Mouse (Mus musculus) neural tube, embryonic 12.5 days (tissue): Measurements from ENCODE around the gene Mrvi1. TPM values are rescaled to one million over a fixed set of nuclear protein-coding genes. Genes with fewer than 3 reads are reported as not detected.

Experiments
- ATAC-seq: fragments of 200-750 bp; cut with Nextera tagmentation; 2 replicates; pipeline ENCODE4 v1.8.0; 2017; ENCODE audit warnings: low read depth, mild to moderate bottlenecking, moderate TSS enrichment, moderate library complexity; ENCODE audit not compliant: low FRiP score
- H3K27ac ChIP-seq: fragments of 300-500 bp; sonication (generic); 2 replicates; pipeline ENCODE4 v1.5.1; 2016
- H3K27me3 ChIP-seq: fragments of 300-500 bp; sonication (generic); replicated peaks from 2 replicates; pipeline ENCODE4 v1.6.1; 2016; ENCODE audit warnings: mild to moderate bottlenecking
- H3K36me3 ChIP-seq: fragments of 300-500 bp; sonication (generic); 2 replicates; pipeline ENCODE4 v1.6.1; 2016; ENCODE audit warnings: mild to moderate bottlenecking
- H3K4me1 ChIP-seq: fragments of 300-500 bp; sonication (generic); 2 replicates; pipeline ENCODE4 v1.6.1; 2016
- H3K4me2 ChIP-seq: fragments of 300-500 bp; sonication (generic); replicated peaks from 2 replicates; pipeline ENCODE4 v1.6.1; 2016; ENCODE audit warnings: mild to moderate bottlenecking
- H3K4me3 ChIP-seq: fragments of 300-500 bp; sonication (generic); 2 replicates; pipeline ENCODE4 v1.5.1; 2016
- H3K9ac ChIP-seq: fragments of 300-500 bp; sonication (generic); 2 replicates; pipeline ENCODE4 v1.6.1; 2016; ENCODE audit warnings: mild to moderate bottlenecking
- H3K9me3 ChIP-seq: fragments of 300-500 bp; sonication (generic); 2 replicates; pipeline ENCODE4 v1.6.1; 2016; ENCODE audit warnings: mild to moderate bottlenecking
- WGBS: fragments of 180-500 bp; shearing (Covaris S2); methylation state at CpG from one replicate; pipeline ENCODE4 v1.1.7; 2016; 5-methylcytosine and 5-hydroxymethylcytosine counted together
- polyA plus RNA-seq: library from polyadenylated mRNA; unstranded; fragments of >200 nt; fragmentation: Nextera tagmentation; extraction: Ambion mirVana; gene quantifications from 2 replicates; pipeline ENCODE4 v1.2.1, GENCODE M21; 2016

Mrvi1 gene
- polyA plus RNA-seq, 1 experiment from 2014 or later = 3.1 TPM

DNA sequence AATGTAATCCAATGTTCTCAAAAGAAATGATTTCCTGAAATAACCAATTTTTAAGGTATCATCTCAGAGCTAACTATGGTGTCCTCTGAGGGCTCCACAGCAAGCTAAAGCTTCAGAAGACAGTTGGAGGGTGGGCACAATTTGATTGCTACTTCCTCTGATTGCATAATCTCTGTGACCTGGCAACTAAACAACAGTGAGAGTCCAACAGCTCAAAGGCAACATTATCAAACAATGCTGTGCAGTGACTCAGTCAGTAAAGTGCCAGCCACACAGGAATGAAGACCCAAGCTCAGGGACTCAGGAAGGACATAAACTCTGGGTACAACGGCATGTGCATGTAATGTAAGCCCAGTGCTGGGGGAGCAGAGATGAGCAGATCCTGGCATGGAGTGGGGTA lies 149.2 kb downstream of the Mrvi1 start:
- WGBS = 97% methylated on average over 1 of the region's 1 CpGs

DNA sequence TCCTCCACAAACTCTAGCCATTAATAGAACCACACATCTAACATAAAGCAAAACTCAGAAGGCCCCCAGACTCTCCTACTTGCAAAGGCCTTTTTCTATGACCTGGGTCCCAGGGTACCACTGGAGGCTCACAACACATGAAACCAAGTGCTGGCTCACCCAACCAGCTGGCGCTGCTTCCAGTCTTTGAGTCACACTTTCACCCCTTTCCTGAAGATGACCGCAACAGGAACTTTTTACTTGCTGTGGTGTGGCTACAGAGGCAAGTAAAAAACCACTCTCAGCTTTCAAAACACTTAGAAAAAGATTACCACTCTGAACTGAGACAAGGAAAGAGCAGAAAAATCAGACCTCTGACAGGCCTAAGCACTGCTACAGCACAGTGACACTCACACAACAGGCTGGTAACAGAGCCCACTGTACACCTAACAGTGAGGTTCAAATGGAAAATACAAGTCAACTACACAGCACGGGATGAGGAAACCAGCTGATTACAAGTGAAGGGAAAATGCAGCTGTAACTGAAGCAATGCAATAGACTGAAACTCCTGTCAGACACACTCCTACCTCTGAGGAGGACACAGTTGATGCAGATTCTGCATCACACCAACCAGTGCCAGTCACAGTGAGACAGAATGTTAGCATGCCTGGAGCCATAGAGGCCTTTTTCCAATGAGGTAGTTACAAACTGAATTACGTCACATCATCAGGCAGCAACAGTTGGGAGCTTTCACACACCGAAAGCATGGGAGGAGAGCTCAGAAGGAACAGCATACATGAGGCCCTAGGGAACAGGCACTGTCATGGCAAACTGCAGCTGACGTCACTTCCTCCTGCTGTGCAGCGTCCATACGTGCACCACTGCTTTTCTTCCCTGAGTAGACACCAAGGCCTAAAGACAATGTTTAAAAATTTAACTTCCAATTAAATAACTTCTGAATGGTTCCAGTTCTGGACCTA lies 158.0 kb downstream of the Mrvi1 start:
- no peak for ATAC-seq
- Histone ChIP-seq H3K9me3 (no peaks in the 10 kb centered on the region), H3K36me3 (peaks cover 23% of the 10 kb centered on the region), H3K9ac (no peak overlapping the region), H3K4me3 (no peak overlapping the region), H3K4me2 (no peak overlapping the region), H3K27me3 (no peaks in the 10 kb centered on the region), H3K4me1 (peaks cover 5% of the 10 kb centered on the region; the same call in 1 of the 2 replicates), H3K27ac (no peak overlapping the region)
- WGBS = 87% methylated on average over 8 of the region's 8 CpGs

More for the DNA sequence above, 149.2 kb downstream of the Mrvi1 start:
- Histone ChIP-seq H3K4me1 (no peaks in the 10 kb centered on the region), H3K4me2 (no peak overlapping the region), H3K4me3 (no peak overlapping the region), H3K9ac (no peak overlapping the region), H3K9me3 (no peaks in the 10 kb centered on the region), H3K27ac (no peak overlapping the region), H3K27me3 (no peaks in the 10 kb centered on the region), H3K36me3 (peaks cover 13% of the 10 kb centered on the region; the same call in 1 of the 2 replicates)
- ATAC-seq = no peak

DNA sequence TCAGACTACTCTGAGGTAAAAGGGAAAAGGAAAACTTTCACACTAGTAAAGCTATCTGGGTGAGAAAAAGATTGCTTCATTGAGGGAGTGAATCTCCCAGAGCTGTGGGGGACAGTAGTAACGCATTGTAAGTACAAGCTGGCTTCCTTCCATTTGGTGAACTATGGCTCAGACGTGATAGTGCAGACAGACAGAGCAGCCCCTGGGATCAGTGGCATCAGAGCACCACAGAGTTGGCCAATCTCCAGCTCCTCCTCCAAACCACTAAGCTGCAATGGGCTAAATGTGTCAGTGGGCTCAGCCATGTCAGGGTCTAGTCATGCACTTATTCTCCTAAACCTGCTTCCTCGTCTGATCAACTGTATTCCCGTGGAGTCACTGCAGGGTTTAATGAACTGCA lies 158.7 kb downstream of the Mrvi1 start:
- Histone ChIP-seq H3K4me1 (peaks cover 5% of the 10 kb centered on the region; the same call in 1 of the 2 replicates), H3K27ac (no peak overlapping the region), H3K4me3 (no peak overlapping the region), H3K27me3 (no peaks in the 10 kb centered on the region), H3K36me3 (peaks cover 17% of the 10 kb centered on the region), H3K9ac (no peak overlapping the region), H3K4me2 (no peak overlapping the region), H3K9me3 (no peaks in the 10 kb centered on the region)
- no peak for ATAC-seq
- 84% methylated on average over 4 of the region's 4 CpGs for WGBS

DNA sequence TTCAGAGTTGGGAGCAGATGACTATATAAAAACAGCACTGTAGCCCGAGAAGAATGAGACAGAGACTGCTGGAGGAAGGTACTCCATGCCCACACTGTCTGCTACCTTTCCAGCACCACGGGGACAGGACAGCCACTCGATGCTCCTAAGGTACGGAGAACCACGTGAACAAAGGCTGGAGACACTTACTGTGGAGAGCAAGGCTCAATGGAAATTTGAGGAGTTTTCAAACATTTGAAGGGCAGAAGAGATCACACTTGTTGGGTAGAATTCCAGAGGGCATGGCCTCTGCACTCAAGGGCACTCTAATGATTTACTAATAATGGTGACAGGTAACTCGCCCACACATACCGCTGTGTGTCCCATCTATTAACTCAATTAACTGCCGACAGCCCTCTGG lies 159.2 kb downstream of the Mrvi1 start:
- Histone ChIP-seq H3K4me3 (no peak overlapping the region), H3K36me3 (peaks cover 17% of the 10 kb centered on the region), H3K9ac (no peak overlapping the region), H3K4me2 (no peak overlapping the region), H3K4me1 (peaks cover 5% of the 10 kb centered on the region; the same call in 1 of the 2 replicates), H3K27ac (no peak overlapping the region), H3K9me3 (no peaks in the 10 kb centered on the region), H3K27me3 (no peaks in the 10 kb centered on the region)
- ATAC-seq = no peak
- 84% methylated on average over 8 of the region's 8 CpGs for WGBS

DNA sequence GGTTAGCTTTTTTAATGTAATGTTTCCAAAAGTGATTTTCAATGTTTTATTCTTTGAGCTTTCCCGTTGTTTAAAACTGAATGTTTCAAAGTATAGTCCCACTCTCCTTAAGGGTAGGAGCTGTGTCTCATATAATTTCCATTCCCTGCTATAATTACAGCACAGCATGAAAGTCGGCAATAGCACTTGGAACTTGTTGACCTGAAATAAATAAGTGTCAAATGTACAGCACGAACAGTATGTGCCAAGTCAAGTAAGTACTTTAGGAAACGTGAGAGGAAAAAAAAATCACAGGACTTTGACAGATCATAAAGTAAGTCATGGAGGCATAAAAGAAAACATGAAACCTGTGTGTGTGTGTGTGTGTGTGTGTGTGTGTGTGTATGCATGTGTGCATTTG lies 160.2 kb downstream of the Mrvi1 start:
- Histone ChIP-seq H3K9ac (no peak overlapping the region), H3K4me2 (no peak overlapping the region), H3K27me3 (no peaks in the 10 kb centered on the region), H3K4me1 (peaks cover 5% of the 10 kb centered on the region; the same call in 1 of the 2 replicates), H3K36me3 (peaks cover 17% of the 10 kb centered on the region), H3K27ac (no peak overlapping the region), H3K9me3 (no peaks in the 10 kb centered on the region), H3K4me3 (no peak overlapping the region)
- WGBS = 68% methylated on average over 4 of the region's 4 CpGs
- ATAC-seq = no peak

DNA sequence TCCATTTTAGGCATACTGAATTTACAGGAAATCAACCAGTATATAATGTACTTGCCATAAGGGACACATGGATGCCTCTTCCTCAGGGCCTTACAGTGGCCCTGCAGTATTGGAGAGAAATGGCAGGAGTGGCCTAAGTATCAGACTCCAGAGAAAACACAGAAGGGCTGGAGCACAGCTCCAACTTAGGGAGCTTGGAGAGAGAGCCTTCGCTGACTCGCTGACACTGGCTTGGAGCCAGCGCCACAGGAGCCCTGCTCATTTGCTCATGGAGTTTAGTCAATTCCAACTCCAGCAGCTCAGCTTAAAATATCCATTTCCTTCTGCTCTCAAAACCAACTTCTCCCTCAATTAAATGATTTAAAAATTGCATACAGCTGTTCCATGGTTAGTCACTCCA lies 160.6 kb downstream of the Mrvi1 start:
- no peak overlapping the region for H3K27ac ChIP-seq
- H3K4me3 ChIP-seq = no peak overlapping the region
- H3K4me1 ChIP-seq = peaks cover 5% of the 10 kb centered on the region; the same call in 1 of the 2 replicates
- ATAC-seq = no peak
- no peaks in the 10 kb centered on the region for H3K9me3 ChIP-seq
- WGBS = 47% methylated on average over 3 of the region's 3 CpGs
- H3K27me3 ChIP-seq = no peaks in the 10 kb centered on the region
- no peak overlapping the region for H3K4me2 ChIP-seq
- H3K36me3 ChIP-seq = peaks cover 17% of the 10 kb centered on the region
- H3K9ac ChIP-seq = no peak overlapping the region

DNA sequence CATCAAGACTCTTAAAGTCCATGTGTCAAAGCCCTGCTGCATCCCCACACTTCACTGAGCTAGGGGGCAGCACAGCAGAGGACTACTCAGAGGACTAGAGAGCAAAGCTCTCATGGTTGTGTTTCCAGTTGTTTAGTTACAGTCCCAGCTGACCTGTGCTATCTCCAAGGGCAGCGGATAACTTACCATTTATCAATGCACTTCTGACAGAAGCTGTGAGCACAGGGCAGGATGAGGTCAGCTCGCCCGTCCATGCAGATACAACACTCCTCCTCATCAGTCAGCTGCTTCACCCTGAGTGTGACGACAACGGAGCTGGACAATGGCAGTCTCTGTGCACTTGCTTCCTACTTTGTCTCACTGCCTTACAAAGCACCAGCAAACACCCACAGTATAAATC lies 161.2 kb downstream of the Mrvi1 start:
- no peak overlapping the region for H3K27ac ChIP-seq
- peak; percentile 63; the same call in 1 of the 2 replicates for ATAC-seq
- H3K9me3 ChIP-seq = no peaks in the 10 kb centered on the region
- 15% methylated on average over 5 of the region's 5 CpGs for WGBS
- no peak overlapping the region for H3K9ac ChIP-seq
- H3K4me1 ChIP-seq = peaks cover 5% of the 10 kb centered on the region; the same call in 1 of the 2 replicates
- peaks cover 17% of the 10 kb centered on the region for H3K36me3 ChIP-seq
- H3K27me3 ChIP-seq = no peaks in the 10 kb centered on the region
- no peak overlapping the region for H3K4me2 ChIP-seq
- no peak overlapping the region for H3K4me3 ChIP-seq

DNA sequence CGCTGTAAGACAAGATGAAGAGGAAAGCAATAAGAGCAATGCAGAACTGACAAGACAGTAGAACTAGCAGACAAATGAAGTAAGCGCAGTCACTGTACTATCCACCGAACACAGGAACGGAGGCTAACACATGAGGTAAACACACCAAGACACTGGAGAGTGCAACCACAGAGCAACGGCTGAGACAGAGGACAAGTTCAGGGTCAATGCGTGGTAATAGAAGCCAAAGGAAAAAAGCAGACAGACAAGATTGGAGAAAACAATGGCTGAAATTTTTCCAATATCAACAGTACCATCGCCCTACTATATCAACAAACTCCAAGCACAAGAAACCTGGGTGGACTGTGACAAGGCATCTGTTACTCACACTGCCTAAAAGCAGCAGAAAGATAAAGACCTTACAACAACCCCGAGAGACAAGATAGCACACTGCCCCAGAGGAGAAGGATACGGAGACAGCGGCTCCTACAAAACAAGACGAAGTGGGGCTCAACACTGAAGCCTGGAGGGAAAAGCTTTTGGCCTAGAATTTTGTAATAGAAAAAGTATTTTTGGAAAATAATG lies 163.4 kb downstream of the Mrvi1 start:
- no peak for ATAC-seq
- Histone ChIP-seq H3K36me3 (peaks cover 6% of the 10 kb centered on the region; the same call in 1 of the 2 replicates), H3K27me3 (no peaks in the 10 kb centered on the region), H3K4me2 (no peak overlapping the region), H3K9ac (no peak overlapping the region), H3K4me3 (no peak overlapping the region), H3K4me1 (peaks cover 5% of the 10 kb centered on the region; the same call in 1 of the 2 replicates), H3K9me3 (no peaks in the 10 kb centered on the region), H3K27ac (no peak overlapping the region)
- WGBS = 91% methylated on average over 11 of the region's 11 CpGs

Other genes with a start within 250 kb of the Mrvi1 start
- 2.4 and 3.1 TPM in 2 replicates for gene Ampd3, start 214.3 kb downstream of the Mrvi1 start, polyA plus RNA-seq
- 29.2 and 30.7 TPM in 2 replicates for gene Rnf141, start 138.0 kb downstream of the Mrvi1 start, polyA plus RNA-seq
- gene Lyve1, start 119.2 kb downstream of the Mrvi1 start, polyA plus RNA-seq = 4.0 and 4.4 TPM in 2 replicates
- 100 and 102 TPM in 2 replicates for gene Ctr9, start 46.5 kb upstream of the Mrvi1 start, polyA plus RNA-seq
- gene Eif4g2, start 100.6 kb upstream of the Mrvi1 start, polyA plus RNA-seq = 1,399 and 1,519 TPM in 2 replicates